Mouse (Mus musculus) gastrocnemius, postnatal 10 days (tissue): ENCODE measurements around the gene Kcnc3. TPM values are rescaled to one million over a fixed set of nuclear protein-coding genes. Genes with fewer than 3 reads are reported as not detected.

Source experiments
- DNase-seq: peaks from one replicate; pipeline ENCODE4 v3.0.0; 2021; ENCODE audit warnings: mixed read lengths
- total RNA-seq, 2 experiments: library from RNA; stranded (reverse); gene quantifications; 2 replicates each; pipeline ENCODE4 v1.2.3; 2021

Gene Kcnc3
- total RNA-seq, 2 experiments from 2014 or later = 1.4 to 1.6 TPM

DNA sequence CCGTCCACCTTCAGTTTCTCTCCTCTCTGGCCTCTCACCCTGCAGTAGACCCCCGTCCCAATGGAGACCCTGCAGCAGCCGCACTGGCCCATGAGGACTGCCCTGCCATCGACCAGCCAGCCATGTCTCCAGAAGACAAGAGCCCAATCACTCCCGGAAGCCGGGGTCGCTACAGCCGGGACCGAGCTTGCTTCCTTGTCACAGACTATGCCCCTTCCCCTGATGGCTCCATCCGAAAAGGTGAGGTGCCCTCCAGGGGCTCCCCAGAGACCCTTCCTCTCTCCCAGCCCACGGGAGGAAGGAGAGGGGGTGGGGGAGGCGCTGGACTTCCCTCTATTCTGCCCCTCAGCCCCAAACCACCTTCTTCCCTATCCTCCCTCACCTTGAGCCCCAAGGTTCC lies 7.9 kb downstream of the Kcnc3 start:
- no peak for DNase-seq

DNA sequence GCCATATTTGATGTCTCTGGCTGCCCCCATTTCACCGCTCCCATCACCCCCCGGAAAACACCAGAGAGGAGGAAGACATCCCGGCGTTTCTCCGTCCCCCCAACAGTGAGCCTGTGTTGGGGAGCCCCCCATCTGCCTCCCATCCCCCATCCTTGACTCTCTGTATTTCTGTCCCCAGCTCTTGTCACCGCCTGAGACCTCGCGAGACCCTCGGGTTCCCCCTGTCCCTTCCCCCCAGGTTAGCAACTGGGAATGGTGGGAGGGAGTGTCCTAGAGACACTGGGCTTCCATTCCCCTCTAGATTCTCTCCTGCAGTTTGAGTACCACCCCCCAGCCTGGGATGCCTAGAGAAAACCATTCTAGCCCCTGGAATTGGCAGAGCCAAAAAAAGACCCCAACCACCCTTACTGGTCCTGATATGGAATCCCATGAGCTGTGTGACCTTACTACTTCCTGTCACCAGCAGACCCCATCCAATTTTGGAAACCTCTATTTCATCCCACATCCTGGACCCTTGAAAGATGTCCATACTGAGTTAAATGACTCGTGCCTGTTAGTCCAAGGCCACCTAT lies 10.3 kb downstream of the Kcnc3 start:
- DNase-seq = no peak

DNA sequence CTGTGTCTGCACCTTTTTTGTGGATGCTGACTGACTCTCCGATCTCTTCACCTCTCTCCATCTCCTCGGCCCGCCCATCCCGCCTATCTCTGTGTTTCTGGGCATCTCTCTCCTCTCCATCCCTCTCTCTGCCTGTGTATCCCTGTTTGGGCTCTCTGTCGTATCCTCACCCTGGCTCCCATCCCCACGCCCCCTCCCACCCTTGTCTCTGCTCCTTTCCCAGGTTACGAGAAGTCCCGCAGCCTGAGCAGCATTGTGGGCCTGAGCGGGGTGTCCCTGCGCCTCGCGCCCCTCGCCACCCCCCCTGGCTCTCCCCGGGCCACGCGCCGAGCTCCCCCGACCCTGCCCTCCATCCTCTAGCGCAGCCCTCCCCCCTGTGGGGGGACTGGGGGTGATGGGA lies 11.2 kb downstream of the Kcnc3 start:
- no peak for DNase-seq

GRCm38 (mm10) chr7:44602443-44602842 lies 12.0 kb downstream of the Kcnc3 start:
- DNase-seq = no peak

- DNase-seq = no peak
These were observed 12.9 kb downstream of the Kcnc3 start for GRCm38 (mm10) chr7:44603186-44603855.

DNA sequence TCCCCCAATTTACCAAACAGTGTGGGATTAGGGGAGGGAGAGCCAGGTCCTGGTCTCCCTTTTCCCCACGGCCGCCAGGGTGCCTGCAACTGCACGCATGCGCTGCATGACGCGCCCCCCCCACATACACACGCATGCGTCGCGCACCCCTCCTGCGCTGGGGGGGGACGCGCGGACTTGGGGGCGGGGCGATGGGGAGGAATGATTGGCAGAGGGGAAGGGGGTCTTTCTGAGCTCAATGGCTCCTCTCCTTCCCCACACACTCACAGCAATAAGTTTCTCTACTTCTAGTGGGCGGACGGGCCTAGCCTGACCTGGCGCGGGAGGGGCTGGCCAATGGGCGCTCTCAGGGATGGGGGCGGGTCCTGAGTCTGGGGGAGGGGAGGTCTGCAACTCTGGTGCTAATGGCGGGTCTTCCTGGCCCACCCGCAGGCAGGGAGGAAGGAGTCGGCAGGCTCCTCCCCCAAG lies 13.7 kb downstream of the Kcnc3 start:
- DNase-seq = no peak

DNA sequence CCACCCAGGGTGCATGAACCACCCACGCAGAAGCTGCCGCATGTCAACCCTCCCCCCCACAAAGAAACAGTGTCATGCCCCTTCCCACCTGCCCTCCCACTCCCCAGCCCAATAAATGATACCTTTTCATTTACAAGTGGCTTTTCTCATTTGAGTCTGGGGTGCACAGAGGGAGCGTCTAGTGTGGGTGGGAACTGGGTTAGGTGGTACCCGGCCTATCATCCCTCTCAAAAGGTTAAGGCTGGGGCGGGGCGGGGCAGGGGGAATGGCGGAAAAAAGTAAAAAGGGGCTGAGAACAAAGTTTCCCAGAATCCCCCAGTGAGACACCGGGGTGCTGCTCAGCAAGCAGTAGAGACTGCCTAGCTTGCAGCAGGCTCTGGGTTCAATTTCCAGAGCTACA lies 14.2 kb downstream of the Kcnc3 start:
- no peak for DNase-seq

DNA sequence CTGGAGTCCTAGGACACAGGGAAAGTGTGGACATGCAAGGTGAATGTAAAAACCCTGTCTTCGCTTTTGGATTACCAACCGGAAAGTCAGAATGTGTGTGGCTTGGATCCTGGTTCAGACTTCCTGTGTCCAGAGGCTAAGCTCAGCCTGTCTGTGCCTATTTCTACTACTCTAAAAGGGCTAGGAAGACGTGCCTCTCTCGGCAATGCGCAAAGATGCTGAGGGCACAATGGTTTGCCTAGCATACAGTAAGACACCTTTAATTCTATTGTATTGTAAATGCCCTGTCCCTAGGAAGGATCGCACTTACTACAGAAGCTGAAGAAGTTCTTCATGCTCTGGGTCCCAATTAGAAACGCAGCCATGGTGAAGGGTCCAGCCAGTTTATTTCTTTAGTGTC lies 15.0 kb downstream of the Kcnc3 start:
- no peak for DNase-seq

DNA sequence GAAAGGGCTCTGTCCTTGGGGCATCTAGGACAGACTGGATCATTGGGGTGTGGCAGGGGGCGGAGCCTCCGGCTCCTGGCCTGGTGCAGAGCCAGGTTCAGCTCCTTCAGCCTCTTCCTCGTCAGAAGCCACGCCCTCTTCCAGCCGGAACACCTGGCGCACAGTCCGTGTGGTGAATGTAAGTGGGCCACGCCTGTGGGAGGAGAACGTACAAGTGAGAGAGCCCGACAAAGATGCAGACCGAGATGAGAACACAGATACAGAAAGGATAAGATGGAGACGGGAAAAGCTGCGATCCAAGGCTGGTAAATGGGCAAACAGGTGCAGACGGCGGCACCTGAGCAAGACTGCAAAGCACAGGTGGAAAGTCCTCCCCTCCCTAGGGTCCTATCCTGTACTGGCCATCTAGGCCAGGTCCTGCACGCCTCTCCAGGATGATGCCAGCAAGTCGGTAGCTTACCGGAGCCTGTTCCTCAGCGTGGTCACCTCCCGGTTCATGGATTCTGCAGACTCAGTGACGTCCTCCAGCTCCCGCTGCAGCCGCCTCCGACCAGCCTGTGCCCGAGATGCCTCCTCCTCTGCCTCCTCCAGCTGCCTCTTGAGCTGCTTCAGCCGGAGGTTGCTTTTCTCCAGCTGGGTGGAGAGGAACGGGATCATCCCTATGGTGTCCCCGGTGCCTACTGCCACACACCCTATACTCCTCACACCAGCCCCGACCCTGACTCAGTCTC lies 15.9 kb downstream of the Kcnc3 start:
- DNase-seq = no peak

DNA sequence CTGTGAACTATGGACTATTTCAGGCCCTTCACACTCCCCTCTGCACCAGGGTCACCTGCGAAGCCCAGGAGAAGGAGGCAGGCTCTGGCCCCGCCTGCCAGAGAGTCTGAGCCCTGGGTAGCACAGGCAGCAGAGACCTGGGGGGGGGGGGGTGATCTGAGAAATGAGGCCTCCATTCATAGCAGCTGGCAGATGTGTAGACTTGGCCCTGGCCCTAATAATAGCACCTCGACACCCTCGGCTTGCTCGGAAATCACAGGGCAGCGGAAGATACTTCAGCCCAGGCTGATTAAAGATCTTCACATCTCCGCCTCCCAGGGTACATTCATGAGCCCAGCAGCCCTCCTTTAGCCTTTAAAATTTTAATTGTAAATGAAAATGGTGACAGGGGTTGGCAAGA lies 21.7 kb downstream of the Kcnc3 start:
- no peak for DNase-seq

DNA sequence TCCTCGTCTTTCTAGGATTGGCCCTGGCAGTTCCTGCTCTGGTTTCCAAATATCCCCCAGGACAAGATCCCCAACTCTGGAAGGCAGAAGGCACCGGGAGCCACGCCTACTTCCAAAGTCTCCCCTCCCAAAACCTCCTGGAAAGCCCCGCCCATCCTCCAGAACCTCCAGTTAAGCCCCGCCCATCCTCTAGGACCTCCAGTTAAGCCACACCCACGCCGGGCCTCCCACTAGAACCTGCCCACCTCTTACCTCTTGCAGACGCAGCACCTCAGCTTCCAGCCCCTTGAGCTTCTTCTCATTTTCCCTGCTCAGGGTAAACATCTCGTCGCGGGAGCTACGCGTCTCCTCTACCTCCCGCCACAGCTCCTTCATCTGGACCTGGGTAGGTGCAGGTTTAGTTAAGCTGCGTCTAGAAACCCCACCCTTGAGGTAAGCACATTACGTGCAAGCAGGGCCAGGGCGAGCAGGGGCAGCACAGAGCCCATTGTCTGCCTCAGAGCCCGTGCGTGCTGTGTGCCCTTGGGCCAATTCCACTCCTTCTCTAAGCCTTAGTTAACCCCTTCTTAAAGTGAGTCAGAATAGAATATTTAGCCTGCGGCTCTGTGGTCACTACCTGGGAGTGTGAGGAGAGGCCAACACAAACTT lies 23.7 kb downstream of the Kcnc3 start:
- no peak for DNase-seq

DNA sequence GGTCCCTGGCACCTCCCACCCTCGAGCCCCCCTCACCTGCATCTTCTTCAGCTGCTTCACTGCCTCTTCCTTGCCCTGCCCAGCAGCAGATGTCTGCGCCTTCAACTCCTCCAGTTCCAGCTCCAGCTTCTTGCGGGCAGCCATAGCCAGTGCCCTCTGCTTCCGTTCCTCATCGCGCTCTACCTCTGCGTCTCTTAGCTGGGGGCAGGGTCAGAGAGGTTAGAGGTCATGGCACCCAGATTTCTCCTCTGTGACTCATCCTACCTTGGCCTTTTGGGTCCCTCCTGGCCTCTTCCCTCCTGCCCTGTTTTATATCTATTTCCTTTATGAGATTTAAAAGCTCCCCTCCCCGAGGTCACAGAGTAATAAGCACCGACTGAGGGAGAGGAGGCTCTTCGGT lies 24.8 kb downstream of the Kcnc3 start:
- DNase-seq = no peak

DNA sequence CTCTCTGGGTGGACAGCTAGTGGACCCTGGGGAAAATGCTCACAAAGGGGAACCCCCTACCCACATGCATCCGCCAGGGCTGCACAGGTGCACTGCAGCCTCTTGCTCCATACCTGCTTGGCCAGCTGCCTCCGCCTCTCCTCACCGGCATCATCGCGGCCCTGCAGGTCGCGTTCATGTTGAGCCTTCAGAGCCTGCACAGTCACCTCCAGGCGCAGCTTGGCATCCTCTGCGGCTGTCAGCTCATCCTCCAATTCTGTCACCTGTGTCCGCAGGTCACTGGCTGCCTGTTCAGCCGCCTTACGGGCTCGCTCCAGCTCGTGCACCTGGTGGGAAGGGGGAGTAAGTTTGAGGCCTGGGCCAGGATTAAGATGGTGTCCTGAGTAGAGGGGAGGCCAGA lies 25.5 kb downstream of the Kcnc3 start:
- DNase-seq = no peak

DNA sequence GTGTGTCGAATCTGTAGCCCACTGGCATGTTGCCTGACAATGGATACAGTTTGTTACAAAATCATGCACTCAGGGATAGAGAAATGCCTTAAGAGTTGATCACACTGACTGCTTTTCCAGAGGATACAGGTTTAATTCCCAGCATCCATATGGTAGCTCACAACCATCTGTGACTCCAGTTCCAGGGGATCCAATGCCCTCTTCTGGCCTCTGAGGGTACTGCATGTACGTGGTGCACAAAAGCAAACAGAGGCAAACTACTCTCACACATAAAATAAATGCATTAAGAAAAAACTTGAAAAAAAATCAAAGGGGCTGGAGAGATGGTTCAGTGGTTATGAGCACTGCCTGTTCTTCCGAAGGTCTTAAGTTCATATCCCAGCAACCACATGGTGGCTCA lies 26.6 kb downstream of the Kcnc3 start:
- DNase-seq = no peak

DNA sequence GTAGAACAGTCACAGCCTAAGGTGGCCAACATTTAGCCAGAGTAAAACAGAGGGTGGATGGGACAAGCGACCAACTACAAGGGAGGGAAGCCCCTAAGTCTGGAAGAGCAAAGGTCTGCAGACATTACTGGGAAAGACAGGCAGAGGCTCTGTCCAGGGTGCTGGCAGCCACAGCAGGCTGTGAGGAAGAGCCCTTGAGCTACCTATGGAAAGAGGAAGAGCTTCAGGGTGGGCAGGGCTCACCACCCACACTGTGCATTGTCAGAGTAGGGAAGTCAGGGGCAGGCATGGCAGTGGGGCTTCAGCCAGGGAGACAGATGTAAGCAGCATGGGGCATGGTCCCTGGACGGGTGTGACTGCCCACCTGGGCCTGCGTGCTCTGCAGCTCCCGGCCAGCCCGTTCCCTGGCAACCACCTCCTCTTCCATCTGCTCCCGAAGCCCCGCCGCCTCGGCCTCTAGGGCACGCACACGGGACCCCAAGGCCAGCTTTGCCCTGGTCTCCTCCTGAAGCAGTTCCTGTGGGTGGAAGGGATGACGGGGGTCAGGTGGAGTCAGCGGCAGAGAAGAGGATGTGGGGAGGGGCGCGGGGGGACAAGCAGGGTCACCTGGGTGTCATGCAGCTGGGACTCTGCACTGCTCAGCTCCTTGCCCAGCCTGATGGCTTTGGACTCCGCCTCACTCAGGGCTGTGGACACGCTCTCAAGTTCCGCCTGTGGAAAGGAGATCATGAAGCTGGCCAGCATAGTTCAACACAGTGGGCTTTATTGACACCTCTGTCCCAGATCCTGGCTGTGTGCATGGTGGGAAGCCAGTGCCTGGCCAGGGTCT lies 33.5 kb downstream of the Kcnc3 start:
- DNase-seq = no peak

- DNase-seq = no peak
These were observed 34.0 kb downstream of the Kcnc3 start for GRCm38 (mm10) chr7:44624543-44624826.

DNA sequence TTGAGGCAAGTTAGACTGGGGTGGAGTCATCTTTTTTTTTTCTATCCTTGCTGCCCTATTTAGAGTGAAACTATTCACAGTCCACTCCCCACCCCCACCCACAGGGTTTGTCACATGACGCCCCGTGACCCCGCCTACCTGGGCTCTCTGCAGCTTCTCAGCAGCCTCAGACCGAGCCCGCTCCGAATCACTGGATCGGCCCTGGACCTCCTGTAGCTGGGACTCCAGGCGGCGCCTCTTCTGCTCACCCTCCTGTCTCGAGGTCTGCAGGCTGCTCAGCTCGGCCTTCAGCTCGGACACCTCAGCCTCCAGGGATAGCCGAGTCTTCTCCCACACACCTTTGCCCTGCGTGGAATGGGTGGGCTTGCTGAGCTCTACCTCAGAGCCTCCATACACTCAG lies 34.4 kb downstream of the Kcnc3 start:
- no peak for DNase-seq

GRCm38 (mm10) chr7:44625241-44626067 lies 35.0 kb downstream of the Kcnc3 start:
- DNase-seq = no peak

DNA sequence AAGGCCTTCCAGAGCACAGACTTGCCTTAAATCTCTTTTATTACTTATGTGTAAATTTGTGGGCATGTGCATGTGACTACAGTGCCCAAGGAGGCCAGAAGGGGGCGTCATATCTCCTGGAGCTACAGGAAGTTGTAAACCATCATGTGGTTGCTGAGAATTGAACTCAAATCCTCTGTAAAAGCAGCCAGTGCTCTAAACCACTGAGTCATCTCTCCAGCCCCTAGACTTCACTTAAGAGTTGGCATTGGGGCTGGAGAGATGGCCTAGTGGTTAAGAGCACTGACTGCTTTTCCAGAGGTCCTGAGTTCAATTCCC lies 35.6 kb downstream of the Kcnc3 start:
- DNase-seq = no peak

DNA sequence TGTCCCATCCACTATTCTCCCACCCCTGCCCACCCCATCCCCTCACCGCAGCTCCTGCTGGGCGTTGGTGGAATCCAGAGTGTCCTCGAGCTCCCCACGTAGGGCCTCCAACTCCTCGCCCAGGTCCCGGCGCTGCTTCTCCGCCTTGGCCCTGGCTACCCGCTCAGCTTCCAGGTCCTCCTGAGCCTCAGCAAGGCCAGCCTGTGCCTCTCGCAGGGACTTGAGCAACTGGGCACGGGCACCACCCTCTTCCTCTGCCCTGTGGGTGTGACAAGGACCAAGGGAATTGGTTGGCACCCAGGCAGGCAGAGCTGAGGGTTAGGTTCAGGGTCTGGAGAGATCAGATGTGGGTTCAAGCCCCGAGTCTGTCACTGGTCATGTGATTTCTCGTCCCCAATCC lies 36.5 kb downstream of the Kcnc3 start:
- DNase-seq = no peak

DNA sequence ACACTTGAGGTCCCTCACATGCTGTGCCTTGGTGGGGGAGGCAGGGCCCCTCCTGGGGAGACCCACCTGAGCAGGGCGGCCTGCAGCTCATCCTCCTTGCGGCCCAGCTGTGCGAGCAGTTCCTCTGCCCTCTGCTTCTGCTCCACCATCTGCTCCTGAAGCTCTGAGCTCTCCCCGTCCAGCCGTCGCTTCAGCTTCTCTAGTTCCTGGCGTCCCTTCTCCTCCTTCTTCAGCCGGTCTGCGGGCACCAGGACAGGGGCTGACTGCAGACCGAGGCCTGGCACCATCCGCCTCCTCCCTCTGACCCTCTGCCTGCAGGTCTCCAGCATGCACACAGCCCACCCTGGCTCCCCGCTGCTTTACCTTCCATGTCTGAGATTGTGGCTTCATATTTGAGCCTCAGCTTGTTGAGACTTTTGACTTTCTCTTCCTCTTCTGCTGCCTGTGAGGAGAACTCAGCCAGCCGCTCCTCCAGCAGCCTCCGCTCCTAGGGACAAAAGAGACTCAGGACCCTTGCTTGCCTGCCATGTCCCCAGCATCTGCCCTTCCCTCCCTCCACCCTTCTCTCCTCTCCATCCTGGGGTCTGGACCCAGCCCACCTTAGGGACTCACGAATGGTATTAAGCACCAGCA lies 38.1 kb downstream of the Kcnc3 start:
- DNase-seq = no peak
